Mouse (Mus musculus) heart, adult 2 months (tissue): ENCODE measurements around the gene Brf1. TPM values are rescaled to one million over a fixed set of nuclear protein-coding genes. Genes with fewer than 3 reads are reported as not detected.

Source experiments
- DNase-seq, 2 experiments: peaks; one replicate each; pipeline ENCODE4 v3.0.0; 2021
- H3K27ac ChIP-seq: fragments of 200-600 bp; 2 replicates; pipeline ENCODE4 v1.8.1; 2022
- H3K27me3 ChIP-seq: fragments of 200-500 bp; 2 replicates; pipeline ENCODE4 v1.6.1; 2012; ENCODE audit warnings: mild to moderate bottlenecking, low read length, inconsistent platforms, mixed read lengths; ENCODE audit not compliant: control insufficient read depth, insufficient read depth
- H3K36me3 ChIP-seq: fragments of 200-500 bp; 2 replicates; pipeline ENCODE4 v1.6.1; 2012; ENCODE audit warnings: low read length, inconsistent platforms; ENCODE audit not compliant: control insufficient read depth, insufficient read depth
- H3K4me1 ChIP-seq: fragments of 200-500 bp; 2 replicates; pipeline ENCODE4 v1.6.1; 2011; ENCODE audit warnings: low read length; ENCODE audit not compliant: control insufficient read depth, insufficient read depth
- H3K4me3 ChIP-seq: fragments of 200-600 bp; 2 replicates; pipeline ENCODE4 v1.8.1; 2022
- H3K79me2 ChIP-seq: fragments of 200-500 bp; replicated peaks from 2 replicates; pipeline ENCODE4 v1.6.1; 2012; ENCODE audit warnings: mild to moderate bottlenecking, inconsistent platforms, low read length, moderate library complexity, mixed read lengths; ENCODE audit not compliant: control insufficient read depth, insufficient read depth
- H3K9ac ChIP-seq: fragments of 200-500 bp; 2 replicates; pipeline ENCODE4 v1.6.1; 2012; ENCODE audit warnings: low read depth, mild to moderate bottlenecking, control low read depth, inconsistent platforms, low read length, mixed read lengths
- CTCF ChIP-seq: fragments of 200-600 bp; IDR thresholded peaks from 2 replicates; pipeline ENCODE4 v1.8.1; 2022; ENCODE audit warnings: antibody characterized with exemption, mild to moderate bottlenecking, moderate library complexity
- EP300 ChIP-seq: fragments of 200-500 bp; IDR thresholded peaks from 2 replicates; pipeline ENCODE4 v1.6.1; 2011; ENCODE audit warnings: low read depth, low read length, control low read depth; ENCODE audit not compliant: insufficient read depth
- POLR2A ChIP-seq: fragments of 200-500 bp; IDR thresholded peaks from 2 replicates; pipeline ENCODE4 v1.6.1; 2011; ENCODE audit warnings: mild to moderate bottlenecking, low read depth, low read length, control low read depth; ENCODE audit not compliant: insufficient read depth
- WGBS: fragments of 180-500 bp; shearing (Covaris S2); methylation state at CpG from one replicate; pipeline ENCODE4 v1.1.7; 2018; 5-methylcytosine and 5-hydroxymethylcytosine counted together
- intact Hi-C: fragments of 180-260 bp; cut with DNase I; formaldehyde crosslinking; loops from one replicate; pipeline ENCODE4 v1.15.1; 2025
- polyA plus RNA-seq: library from polyadenylated mRNA; depleted of rRNA; stranded (reverse); fragments of >200 nt; gene quantifications from 2 replicates; pipeline ENCODE4 v1.2.3, GENCODE M21; 2012
- total RNA-seq, 2 experiments: library from RNA; stranded (reverse); gene quantifications; 2 replicates each; pipeline ENCODE4 v1.2.3; 2021

The Brf1 gene
- total and polyA plus RNA-seq, 3 experiments: 22.3 to 25.1 (median 22.4) TPM

DNA sequence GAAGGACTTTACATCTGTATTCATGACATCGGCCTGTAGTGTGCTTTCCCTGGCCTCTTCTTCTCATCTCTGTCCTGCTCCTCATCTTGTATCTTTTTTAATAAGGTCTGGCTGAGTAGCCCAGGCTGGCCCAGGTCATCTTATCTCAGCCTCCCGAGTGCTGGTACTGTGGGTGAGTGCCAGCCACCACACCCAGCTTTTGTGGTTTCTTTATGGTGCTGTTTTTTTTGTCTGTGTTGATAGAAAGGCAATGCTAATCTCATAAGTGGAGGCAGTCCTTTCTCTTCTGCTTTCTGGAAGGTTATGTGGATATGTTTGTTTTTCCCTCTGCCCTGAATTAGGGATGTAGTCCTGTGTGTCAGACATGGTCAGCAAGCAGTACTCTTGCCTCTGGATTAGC lies 42.0 kb upstream of the Brf1 start:
- H3K27ac ChIP-seq: no peak overlapping the region
- no peak for TF ChIP-seq POLR2A
- TF ChIP-seq CTCF: no peak
- TF ChIP-seq EP300: no peak
- 65% methylated on average over 2 of the region's 2 CpGs for WGBS
- no peaks in the 10 kb centered on the region for H3K36me3 ChIP-seq
- no peaks in the 10 kb centered on the region for H3K79me2 ChIP-seq
- no peak for DNase-seq
- H3K4me1 ChIP-seq: peaks cover 4% of the 10 kb centered on the region
- H3K9ac ChIP-seq: no peak overlapping the region
- H3K27me3 ChIP-seq: no peaks in the 10 kb centered on the region
- intact Hi-C loops: loop anchor here (2.0 kb wide), 1 partner anchor 28 kb away; the partner anchor contains the start of gene Pacs2
- H3K4me3 ChIP-seq: no peak overlapping the region

DNA sequence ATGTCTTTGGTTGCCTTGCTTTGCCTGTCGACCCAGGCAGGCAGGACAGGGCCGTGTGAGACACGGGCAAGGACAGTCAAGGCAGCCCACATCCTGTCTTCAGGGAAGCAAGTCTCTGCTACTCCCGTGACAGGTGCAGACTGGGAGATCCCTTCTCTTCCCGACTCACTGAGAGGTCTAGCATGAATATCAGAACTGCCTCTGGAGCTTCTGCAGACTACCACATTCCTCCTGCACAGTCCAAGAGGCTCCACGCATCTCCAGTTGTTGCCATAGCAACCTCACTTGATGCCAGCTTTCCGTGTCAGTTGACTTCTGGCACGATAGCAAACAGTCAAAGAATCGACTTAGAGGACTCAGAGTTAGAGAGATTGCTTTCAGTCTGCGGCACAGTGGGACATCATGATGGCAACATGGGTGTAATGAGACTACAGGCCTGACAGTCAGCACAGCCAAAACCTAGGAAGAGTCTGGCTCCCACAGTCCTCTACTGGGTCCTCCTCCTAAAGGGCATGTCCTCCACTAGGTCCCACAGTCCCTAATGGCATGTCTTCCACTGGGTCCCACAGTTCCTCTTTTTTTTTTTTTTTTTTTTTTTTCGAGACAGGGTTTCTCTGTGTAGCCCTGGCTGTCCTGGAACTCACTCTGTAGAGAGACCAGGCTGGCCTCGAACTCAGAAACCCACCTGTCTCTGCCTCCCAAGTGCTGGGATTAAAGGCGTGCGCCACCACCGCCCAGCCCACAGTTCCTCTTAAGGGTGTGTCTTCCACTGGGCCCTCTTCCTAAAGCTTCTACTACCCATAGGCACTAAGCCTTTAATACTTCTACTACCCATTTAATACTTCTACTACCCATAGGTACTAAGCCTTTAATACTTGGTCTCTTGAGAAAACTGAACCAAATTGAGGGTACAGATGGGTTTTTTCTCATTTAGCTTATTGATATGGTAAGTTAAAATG lies 41.3 kb upstream of the Brf1 start:
- peak in 1 of 2 experiments; percentile 52 for DNase-seq
- no peak overlapping the region for H3K9ac ChIP-seq
- WGBS: 56% methylated on average over 15 of the region's 15 CpGs
- H3K4me1 ChIP-seq: peaks cover 4% of the 10 kb centered on the region
- no peak overlapping the region; the same call in 1 of the 2 replicates for H3K27ac ChIP-seq
- no peaks in the 10 kb centered on the region for H3K27me3 ChIP-seq
- H3K79me2 ChIP-seq: no peaks in the 10 kb centered on the region
- no peak for TF ChIP-seq EP300
- no peak for TF ChIP-seq POLR2A
- TF ChIP-seq CTCF: no peak
- intact Hi-C loops: loop anchor here (2.0 kb wide), 1 partner anchor 27 kb away; the partner anchor contains the start of gene Pacs2
- H3K4me3 ChIP-seq: no peak overlapping the region
- no peaks in the 10 kb centered on the region for H3K36me3 ChIP-seq

DNA sequence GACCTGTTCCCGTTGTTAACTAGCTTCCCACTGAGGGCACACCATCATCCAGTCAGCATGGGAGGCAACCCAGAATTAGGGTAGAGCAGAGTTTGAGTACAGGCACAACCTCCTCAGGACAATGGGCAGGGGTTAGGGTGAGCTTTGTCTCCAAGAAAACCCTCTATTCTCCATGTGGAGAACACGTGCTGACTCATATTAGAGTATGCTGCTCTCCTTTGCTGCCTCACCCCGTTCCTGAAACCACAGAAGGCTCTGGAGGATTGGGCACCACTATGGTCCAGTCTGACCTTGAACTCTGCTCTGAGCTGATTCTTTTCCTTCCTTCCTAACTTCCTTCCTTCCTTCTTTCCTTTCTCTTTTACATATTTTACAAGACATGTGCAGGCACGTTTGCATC lies 37.9 kb upstream of the Brf1 start:
- no peak for DNase-seq
- Histone ChIP-seq H3K9ac (no peak overlapping the region), H3K27ac (no peak overlapping the region), H3K27me3 (no peaks in the 10 kb centered on the region), H3K4me3 (no peak overlapping the region), H3K4me1 (peaks cover 8% of the 10 kb centered on the region), H3K79me2 (no peaks in the 10 kb centered on the region), H3K36me3 (no peaks in the 10 kb centered on the region)
- WGBS: 74% methylated on average over 4 of the region's 4 CpGs
- TF ChIP-seq CTCF: no peak
- no peak for TF ChIP-seq EP300
- TF ChIP-seq POLR2A: no peak
- intact Hi-C loops: no loop called here

DNA sequence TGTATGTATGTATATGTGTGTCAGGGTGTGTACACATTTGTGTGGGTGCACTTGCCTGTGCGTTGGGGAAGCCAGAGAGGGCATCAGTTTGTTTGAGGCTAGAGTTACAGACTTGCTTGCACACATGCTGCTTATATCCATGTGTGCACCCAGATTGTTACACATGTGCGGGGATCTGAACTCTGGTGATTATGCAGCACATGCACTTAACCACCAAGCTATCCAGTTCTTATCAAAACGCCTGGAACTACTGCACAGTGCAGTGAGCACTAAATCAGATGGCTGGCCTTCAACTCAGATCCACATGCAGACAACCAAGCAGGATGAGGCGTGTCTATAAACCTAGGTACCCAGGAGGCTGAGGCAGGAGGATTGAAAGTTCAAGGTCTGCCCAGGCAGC lies 36.5 kb upstream of the Brf1 start:
- Histone ChIP-seq H3K27ac (no peak overlapping the region), H3K9ac (no peak overlapping the region), H3K27me3 (no peaks in the 10 kb centered on the region), H3K79me2 (no peaks in the 10 kb centered on the region), H3K4me3 (no peak overlapping the region), H3K4me1 (peaks cover 13% of the 10 kb centered on the region), H3K36me3 (no peaks in the 10 kb centered on the region)
- no peak for DNase-seq
- 86% methylated on average over 4 of the region's 4 CpGs for WGBS
- TF ChIP-seq CTCF (no peak), POLR2A (no peak), EP300 (no peak)
- intact Hi-C loops: no loop called here

- Histone ChIP-seq H3K79me2 (no peaks in the 10 kb centered on the region), H3K36me3 (no peaks in the 10 kb centered on the region), H3K27me3 (no peaks in the 10 kb centered on the region), H3K27ac (no peak overlapping the region), H3K4me1 (peaks cover 16% of the 10 kb centered on the region), H3K9ac (no peak overlapping the region), H3K4me3 (no peak overlapping the region)
- intact Hi-C loops: no loop called here
- 54% methylated on average over 2 of the region's 2 CpGs for WGBS
- DNase-seq: no peak
- peak; percentile 88 for TF ChIP-seq EP300
- no peak for TF ChIP-seq POLR2A
These were observed 34.6 kb upstream of the Brf1 start for GRCm38 (mm10) chr12:113035093-113035492.
